Mouse (Mus musculus) forelimb bud, embryonic 11.5 days (tissue): Measurements from ENCODE around the gene Mrpl34.

Experiments used
- DNase-seq: peaks from one replicate; pipeline ENCODE4 v3.0.0-alpha.2; 2012; ENCODE audit warnings: low read depth, low spot score

Gene Mrpl34

GRCm38 (mm10) chr8:71495039-71495438 lies 30.3 kb downstream of the Mrpl34 start:
- DNase-seq, result peak; percentile 77

- no peak for DNase-seq
Observed at GRCm38 (mm10) chr8:71495811-71496210, 31.1 kb downstream of the Mrpl34 start.

DNA sequence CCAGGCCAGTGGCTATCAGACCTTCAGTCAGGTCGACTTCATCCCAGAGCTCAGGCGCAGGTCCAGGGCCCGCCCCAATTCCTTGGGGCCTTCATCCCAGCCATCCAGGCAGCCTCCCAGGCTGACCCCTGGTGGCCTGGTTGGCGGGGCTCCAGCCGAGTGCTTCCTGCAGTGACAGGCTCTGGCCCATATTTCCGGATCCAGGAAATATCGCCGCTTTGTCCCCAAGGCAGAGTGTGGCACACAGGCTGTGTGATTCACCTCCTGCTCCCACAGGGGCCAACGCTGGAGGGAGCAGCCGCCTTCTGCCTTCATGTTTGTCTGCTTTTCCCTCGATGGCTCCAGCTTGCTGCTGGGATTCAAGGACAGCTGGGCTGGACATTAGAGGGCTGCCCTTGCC lies 31.7 kb downstream of the Mrpl34 start:
- no peak for DNase-seq

- DNase-seq, result no peak
Observed at GRCm38 (mm10) chr8:71497077-71497645, 32.4 kb downstream of the Mrpl34 start.

- no peak for DNase-seq
Observed at GRCm38 (mm10) chr8:71497881-71498501, 33.2 kb downstream of the Mrpl34 start.

DNA sequence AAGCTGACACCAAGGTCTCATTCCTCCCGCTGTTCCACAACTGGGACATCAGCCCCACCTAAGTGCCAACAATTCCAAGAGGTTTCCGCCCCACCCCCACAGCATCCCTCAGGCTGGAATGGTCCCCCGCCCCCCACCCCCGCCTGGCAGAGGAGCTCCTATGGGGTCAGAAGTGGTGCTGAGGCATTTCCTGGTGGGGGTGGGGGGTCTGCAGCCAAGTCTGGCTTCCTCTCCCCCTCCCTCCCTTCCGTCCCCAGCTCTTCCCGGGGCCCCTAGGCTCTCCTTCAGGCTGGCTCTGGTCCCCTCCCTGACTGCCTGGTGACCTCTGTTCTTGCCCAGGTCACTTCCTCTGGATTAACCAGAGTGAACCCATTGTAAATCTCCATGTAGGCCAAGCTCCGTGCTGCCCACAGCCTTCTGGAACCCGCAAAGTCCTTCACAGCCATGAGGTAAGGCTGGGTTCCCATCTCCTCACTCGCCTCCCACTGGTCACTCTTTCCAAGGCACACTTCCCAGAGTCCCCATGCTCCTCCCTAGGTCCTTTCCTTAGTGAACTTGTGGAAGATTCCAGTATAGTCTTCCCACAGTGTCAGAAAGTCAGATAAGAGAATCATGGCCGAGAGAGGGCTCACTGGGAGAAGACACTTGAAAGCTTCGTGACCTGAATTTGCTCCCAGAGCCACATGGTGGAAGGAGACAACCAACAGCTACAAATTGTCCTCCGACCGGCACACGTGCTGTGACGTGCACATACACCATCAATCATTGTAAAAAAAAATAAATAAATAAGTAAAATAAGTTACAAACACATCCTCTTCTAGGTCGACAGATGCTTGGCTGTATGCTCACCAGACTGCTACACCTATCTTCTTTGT lies 34.3 kb downstream of the Mrpl34 start:
- no peak for DNase-seq

DNA sequence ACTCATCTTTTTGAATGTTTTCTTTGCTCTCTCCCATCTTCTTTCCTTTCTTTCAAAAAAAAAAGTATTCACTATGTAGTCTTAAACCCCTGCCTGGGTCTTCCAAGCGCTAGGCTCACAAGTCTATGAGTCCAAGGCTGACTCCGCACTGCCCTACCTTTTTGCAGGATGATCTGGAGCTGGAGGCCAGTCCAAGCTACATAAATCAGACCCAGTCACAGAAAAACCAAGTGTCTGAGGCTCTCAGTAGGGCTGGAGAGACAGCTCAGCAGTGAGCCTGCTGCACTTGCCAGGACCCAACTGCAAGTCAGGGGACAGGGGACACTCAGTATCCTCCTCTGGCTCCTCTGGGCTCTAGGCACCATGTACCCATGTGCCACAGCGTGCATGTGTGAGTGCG lies 39.6 kb downstream of the Mrpl34 start:
- DNase-seq, result no peak

GRCm38 (mm10) chr8:71505326-71505725 lies 40.6 kb downstream of the Mrpl34 start:
- DNase-seq, result no peak

DNA sequence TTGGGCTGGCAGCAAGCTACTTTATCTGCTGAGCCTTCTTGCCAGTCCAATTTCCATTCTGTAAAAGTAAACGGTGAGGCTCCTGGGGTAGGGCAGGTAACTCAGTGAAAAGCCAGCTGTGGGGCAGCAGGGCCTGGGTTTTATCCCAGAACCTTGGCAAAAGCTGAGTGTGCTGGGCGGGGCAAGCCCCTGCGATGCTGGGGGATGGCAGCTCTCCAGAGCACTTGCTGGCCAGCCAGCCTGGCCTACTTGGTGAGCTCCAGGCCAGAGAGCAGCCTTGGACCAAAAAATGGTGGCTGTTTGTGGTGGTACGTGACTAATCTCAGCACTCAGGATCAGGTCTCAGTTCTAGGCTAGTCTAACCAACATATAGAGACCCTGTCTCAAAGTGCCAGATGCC lies 41.2 kb downstream of the Mrpl34 start:
- no peak for DNase-seq

- DNase-seq, result peak; percentile 92
Observed at GRCm38 (mm10) chr8:71507589-71508104, 42.9 kb downstream of the Mrpl34 start.

DNA sequence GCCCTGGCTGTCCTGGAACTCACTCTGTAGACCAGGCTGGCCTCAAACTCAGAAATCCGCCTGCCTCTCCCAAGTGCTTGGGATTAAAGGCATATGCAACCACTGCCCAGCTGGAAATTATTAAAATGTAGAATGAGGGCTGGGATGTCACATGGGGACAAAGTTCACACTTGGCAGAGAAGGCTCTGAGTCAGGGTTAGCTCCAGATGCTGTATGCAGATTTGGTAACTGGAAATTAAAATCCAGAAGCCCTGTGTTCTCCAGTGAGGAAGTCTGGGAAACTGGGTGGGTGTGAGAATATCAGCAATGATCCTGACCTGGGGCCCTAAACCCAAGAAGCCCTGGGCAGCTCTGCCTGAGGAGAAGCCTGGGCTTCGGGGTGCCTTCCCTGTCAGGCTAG lies 44.6 kb downstream of the Mrpl34 start:
- no peak for DNase-seq

DNA sequence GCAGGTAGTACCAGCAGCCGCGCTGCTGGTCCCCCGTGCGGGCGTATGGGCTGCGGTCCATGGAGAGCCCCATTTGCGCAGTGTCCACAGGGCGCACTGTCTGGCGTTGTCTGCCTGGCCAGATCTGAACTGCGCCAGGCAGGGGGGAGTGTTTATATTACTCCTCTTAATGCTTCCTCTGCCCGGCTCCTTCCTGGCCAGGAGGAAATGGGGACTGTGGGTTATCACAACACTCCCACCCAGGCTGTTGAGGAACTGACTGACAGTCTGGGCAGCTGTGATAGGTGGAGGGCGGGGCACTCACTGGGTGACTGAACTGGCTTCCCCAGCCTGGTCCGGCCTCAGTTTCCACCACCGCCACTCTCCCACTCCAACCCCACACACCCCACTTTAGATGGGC lies 46.9 kb downstream of the Mrpl34 start, which contains the start of gene Plvap:
Plvap (minus strand) TSS at position 109 of the 400 bp plus-strand sequence.
- DNase-seq, result no peak

- no peak for DNase-seq
Observed at GRCm38 (mm10) chr8:71513018-71513754, 48.4 kb downstream of the Mrpl34 start.

DNA sequence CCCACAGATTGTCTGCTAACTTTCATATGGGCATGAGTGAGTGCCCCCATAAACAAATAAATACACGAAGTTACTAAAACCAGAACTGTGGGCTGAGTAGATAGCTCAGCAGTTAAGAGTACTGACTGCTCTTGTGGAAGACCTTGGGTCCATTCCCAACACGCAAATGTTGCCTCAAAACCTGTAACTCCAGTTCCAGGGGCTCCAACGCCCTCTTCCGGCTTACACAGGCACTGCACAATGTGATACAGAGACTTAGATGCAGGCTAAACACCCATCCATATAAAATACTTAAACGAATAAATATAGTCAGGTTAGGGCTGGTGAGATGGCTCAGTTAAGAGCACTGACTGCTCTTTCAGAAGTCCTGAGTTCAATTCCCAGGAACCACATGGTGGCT lies 50.3 kb downstream of the Mrpl34 start:
- DNase-seq, result no peak
